Mouse (Mus musculus): ENCODE measurements around the gene Acaa1a. TPM values are rescaled to one million over a fixed set of nuclear protein-coding genes. Genes with fewer than 3 reads are reported as not detected.

Gene Acaa1a
- total RNA-seq (2014; fragmentation: Nextera tagmentation) (26.4 and 40.6 TPM in 2 replicates), total RNA-seq (2017) (21.2 and 26.2 TPM in 2 replicates)

GRCm38 (mm10) chr9:119339558-119340211, at the start of gene Acaa1a:
Acaa1a (plus strand) TSS chr9:119339676.
- peak; percentile 51 for ATAC-seq (replicated peaks; ENCODE audit: poor library complexity, severe bottlenecking)

GRCm38 (mm10) chr9:119290791-119291190, 48.7 kb upstream of the Acaa1a start:
- ATAC-seq (replicated peaks; ENCODE audit: poor library complexity, severe bottlenecking): no peak

DNA sequence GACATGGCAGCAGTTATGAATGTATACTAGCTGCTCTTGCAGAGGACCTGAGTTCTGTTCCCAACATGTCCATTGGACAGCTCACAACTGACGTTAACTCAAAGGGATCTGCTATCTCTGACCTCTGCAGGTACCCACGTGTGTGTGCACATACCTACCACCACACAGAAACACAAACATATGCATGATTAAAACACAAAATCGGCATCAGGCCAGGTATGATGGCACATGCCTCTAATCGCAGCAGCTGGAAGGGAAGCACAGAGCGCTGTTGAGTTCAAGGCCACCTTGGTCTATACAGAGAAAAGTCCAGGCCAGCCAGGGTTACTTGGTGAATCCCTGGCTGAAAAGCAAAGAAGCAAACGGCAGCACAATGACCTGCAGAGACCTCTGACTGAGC, 41.8 kb upstream of the Acaa1a start:
- no peak for ATAC-seq (replicated peaks; ENCODE audit: poor library complexity, severe bottlenecking)

GRCm38 (mm10) chr9:119298563-119298962, 40.9 kb upstream of the Acaa1a start:
- no peak for ATAC-seq (replicated peaks; ENCODE audit: poor library complexity, severe bottlenecking)

GRCm38 (mm10) chr9:119305863-119306262, 33.6 kb upstream of the Acaa1a start:
- no peak for ATAC-seq (replicated peaks; ENCODE audit: poor library complexity, severe bottlenecking)

DNA sequence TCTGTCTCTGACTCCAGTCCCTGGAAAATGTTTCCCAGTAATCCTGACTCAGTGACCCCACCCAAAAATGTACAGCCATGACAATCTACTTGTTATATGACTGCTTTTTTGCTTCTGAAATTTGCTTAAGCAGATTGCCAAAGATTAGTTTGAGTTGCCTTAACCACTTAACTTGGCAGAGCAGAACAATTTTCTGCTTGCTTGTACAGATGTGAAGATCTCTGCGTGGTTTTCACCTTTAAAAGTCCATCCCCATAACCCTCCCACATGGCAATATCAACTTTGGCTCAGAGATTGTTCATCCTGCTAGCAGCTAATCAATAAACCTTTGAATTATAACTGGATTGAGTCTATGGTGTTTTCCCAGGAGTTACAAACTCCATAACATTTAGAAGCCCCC, 30.4 kb upstream of the Acaa1a start:
- no peak for ATAC-seq (replicated peaks; ENCODE audit: poor library complexity, severe bottlenecking)

DNA sequence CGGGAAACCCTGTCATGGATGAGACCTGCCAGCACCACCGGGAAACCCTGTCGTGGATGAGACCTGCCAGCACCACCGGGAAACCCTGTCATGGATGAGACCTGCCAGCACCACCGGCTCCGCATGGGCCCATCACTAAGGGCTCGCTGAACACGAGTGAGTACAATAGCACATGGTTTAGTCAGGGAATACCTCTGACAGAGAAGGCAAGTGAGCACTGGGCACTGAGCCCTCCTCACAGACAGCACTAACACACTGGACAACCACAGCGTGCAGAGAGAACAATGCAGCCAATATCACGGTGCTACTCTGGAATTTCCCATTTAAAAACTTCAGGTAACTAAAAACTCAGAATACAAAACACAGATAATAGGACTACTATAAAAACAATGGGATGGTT, 26.4 kb upstream of the Acaa1a start:
- no peak for ATAC-seq (replicated peaks; ENCODE audit: poor library complexity, severe bottlenecking)

DNA sequence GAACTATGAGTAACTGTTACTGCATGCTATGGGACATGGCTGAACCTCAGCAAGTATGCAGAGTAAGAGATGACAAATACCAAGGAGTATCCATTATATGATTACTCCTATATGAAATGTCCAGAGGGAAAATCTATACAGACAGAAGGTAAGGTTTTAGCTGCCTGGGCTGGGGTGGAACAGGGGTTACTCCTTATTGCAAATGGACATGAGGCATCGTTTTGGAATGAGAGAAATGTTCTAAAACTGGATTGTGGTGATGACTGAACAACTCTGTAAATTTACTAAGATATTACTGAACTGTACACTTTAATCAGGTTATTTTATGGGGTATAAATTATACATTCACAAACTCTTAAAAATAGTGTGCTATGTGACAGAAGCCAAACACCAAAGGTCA, 20.6 kb upstream of the Acaa1a start:
- ATAC-seq (replicated peaks; ENCODE audit: poor library complexity, severe bottlenecking): no peak

GRCm38 (mm10) chr9:119320446-119320845, 19.0 kb upstream of the Acaa1a start:
- no peak for ATAC-seq (replicated peaks; ENCODE audit: poor library complexity, severe bottlenecking)

DNA sequence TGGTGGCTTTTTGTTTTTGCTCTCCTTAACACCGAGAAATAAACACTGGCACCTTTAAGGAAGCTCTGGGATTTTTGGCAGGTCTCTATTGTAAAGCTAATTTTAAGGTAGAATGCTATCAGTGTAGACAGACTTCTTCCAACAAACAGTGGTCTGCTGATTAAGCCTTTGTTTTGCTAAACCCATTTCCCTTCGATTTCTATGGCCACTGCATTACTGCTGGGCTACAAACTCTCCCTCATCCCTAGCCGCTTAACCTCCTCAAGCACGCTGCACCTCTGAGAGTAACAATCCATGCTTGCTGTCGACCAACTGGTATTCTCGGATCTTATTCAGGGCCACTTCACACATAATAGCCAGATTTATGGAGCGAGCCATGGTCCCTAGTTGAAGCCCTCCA, 18.5 kb upstream of the Acaa1a start:
- ATAC-seq (replicated peaks; ENCODE audit: poor library complexity, severe bottlenecking): no peak

DNA sequence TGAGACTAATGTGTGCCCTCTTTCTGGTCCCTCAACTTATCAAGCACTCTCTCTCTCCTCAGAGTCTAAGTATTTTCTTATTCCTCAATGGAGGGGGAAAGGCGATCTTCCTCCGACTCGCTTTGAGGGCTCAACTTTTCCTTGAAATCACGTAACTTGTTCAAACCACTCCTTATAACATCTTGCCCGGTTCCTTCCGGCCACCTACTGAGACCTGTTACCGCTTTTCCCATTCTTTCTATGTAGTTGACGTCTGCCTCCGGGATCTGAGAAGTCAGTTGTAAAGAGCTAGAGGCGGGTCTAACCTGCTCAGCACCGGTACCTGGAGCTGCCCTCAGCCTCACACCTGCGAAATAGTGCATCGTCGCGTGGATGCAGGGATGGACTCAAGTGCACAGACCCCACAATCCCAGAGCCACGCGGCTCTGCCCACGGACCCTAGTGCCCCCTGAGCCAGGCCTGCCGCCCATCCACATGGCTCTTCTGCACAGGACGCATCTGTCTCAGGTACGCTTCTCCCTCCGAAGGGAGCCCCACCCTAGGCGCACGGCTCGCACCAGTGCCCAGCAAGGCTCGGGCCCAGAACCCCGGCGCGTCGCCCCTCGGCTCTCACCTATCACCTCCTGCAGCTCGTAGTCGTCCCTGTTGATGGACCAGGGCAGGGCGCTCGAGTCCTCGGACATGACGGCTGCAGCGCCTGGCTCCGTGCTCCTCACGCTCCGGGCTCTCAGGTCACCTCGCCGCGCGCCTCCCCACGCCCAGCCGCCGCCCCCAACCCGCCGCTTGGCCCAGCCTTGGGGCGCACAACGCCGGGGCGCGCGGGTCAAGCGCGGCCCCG, 17.9 kb upstream of the Acaa1a start:
- ATAC-seq (replicated peaks; ENCODE audit: poor library complexity, severe bottlenecking): 0 out of 2 replicates have a peak, but pooled peaks have one; percentile 0

DNA sequence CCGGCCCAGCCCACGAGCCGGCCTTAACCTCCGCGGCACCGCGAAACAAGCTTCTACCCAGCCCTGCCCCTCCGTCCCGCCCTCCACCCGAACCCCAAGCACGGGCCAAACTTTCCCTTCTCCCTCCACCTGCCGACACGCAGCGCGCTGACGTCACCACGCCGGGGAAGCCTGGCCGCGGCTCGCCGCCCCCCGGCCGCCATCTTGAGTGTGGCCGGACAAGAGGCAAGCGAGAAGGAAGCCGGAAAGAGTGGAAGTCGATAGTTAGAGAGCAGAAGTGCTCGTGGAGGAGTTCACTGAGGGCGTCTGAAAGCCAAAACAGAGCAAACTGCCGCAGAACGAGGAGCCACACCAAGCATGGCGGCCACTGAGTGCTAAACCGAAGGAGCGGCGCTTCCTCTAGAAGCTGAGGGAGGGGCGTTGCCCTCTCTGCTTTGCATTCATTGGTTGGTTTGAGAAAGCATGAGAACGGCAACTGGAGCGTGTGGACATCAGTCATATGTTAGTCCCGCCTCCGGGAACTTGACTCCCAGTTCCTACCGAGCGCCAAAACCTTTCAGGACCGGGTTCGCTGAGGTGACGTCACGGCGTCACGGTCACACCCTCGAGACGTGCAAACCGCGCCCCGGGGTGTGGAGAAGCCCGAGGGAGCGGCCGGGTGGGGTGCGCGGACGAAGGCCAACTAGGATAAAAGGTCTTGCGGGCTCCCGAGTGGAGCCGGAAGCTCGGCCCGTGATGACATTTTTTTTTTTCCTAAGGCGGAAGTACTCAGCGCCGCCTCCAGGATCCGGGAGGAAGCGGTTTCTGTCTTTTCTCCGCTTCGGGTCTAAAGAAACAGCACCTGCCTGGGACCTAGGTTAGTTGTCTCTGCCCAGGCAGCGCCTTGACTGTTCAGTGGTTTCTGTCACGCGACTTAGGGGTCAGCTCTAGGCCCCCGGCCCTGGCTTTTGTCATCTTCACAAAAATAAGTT, 16.9 kb upstream of the Acaa1a start, which contains the start of gene Oxsr1:
Gene Oxsr1 (minus strand): TSS at position 139 of the 971 bp plus-strand sequence.
- peak; percentile 88 for ATAC-seq (replicated peaks; ENCODE audit: poor library complexity, severe bottlenecking)

DNA sequence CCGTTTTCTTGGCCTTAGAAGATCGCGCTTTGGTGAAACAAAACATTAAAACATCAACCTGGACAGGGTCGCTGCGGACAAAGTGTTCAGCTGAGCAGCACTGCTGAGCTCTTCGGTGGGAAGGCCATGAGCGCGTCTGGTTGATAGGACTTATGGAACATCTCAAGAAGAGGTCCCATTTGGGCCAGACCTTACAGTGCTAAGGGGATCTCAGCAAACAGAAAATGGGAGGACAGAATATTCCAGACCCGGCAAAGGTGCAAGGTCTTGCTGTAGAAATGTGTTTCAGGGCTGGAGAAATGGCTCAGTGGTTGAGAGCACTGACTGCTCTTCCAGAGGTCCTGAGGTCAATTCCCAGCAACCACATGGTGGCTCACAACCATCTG, 16.2 kb upstream of the Acaa1a start:
- ATAC-seq (replicated peaks; ENCODE audit: poor library complexity, severe bottlenecking): peak; percentile 1; the same call in 1 of the 2 replicates

DNA sequence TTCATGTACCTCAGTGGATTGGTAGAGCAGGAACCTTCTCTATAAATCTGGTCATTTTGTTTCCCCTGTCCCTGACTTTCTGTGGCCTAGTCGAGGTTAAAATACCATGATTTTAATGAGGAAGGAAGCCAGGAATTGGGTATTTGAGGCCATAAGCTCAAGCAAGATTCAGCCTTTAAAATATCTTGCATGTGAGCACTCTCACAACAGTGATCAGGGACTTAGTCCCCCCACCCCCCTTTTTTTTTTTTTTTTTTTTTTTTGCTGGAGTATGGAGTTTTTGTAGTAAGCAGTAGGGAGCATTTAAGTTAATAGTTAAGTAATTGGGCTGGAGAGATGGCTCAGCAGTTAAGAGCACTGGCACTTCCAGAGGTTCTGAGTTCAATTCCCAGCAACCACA, 15.3 kb upstream of the Acaa1a start:
- ATAC-seq (replicated peaks; ENCODE audit: poor library complexity, severe bottlenecking): no peak

DNA sequence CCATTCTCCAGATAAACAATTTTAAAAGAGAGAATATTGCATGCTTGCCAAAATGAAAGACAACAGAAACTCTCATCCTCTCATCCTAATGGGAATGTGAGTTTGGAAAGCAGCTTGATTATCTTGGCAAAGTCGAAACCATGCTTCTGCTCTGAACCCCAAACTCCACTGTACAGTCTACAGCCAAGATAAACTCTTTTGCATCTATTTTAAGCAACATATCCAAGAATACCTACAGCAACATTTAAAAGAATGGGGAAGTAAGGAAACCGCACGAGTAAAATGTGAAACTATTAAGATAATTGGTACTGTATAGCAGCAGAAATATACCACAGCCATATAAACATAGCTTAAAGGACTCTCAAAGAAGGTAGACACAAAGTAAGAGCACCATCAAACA, 11.0 kb upstream of the Acaa1a start:
- ATAC-seq (replicated peaks; ENCODE audit: poor library complexity, severe bottlenecking): peak; percentile 78

DNA sequence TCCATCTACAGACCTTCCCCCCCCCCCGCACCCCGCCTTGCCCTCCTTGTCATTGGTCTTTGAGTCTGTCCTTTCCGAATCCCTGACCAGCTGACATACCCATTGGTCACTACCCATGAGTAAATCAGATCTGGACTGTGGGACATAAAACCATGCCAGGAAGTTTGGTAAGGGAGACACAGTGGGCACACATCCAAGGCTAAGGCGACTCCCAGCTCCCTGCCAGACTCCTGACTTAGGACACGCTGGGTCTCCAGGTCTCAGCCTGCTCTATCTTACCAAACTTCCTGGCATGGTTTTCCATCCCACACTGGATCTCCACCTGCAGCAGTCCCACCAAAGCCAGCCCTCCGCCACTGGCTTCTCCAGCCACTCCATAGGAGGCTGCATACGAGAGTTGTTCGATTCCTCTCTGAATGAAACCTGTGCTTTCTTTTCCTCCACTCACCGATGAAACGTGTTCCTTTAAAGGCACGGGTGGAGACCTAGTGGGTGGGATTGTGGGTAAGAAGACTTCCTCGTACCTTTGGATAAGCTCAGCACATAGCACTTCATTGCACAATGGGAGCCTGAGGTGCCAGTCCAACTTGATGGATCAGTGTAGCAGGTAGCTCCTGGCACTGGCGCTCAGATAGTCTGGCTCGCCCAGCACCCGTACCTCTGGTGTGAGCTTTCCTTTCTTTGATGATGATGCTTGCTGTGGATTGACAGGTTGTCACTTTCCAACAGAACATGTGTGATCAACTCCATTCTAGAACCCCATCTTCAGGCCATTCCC, 9.1 kb upstream of the Acaa1a start:
- ATAC-seq (replicated peaks; ENCODE audit: poor library complexity, severe bottlenecking): no peak

DNA sequence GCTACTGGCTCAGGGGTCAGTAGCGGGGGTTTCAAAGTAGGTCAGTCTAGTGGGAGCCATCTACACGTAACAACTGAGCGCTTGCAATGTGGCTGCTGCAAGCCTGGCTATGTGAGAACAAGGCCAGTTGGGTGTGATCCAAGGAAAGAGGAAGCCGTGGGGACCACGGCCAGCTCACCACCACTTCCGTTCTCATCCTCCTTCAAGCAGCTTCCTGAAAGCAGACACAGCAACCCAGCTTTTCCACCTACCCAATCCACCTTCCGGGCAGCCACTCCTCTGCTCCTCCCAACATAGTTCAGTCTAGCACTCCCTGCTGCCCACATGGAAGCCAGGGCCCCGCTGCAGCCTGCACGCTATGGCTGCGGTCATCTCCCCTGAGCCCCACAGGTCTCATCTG, 5.2 kb upstream of the Acaa1a start:
- ATAC-seq (replicated peaks; ENCODE audit: poor library complexity, severe bottlenecking): peak; percentile 96

DNA sequence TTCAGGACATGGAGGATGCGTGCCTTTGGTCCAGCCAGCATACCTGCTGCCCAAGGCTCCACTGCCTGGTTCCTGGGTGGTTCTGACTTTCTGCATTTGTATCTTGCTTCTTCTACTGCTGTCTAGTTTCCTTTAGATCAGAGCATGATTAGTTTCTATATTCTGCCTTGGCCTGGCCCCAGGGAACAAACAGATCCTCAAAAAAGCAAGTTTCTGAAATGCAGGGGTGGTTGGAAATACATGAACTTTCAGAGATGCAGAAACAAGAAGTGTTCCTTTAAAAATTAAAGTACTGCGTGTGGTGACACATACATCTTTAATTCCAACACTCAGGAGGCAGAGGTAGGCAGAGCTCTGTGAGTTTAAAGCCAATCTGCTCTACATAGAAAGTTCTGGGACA, 4.6 kb upstream of the Acaa1a start:
- peak; percentile 5; the same call in 1 of the 2 replicates for ATAC-seq (replicated peaks; ENCODE audit: poor library complexity, severe bottlenecking)

DNA sequence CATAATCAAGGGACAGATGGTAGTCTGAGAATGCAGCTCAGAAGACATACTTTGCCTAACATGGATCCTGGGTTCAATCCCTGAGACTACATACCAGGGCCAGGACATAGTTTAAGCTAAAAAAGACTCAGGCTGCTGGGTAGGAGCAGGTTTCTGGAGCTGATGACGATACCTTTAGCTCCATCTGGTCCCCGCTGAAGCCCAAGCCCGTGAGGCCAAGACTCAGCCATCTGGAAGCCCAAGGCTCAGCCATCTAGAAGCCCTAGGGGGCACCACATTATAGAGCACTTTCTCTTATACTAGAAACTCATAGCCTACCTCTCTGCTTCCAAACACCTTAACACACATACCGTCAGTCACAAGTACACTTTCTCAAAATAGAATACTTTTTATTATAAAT, 3.9 kb upstream of the Acaa1a start:
- ATAC-seq (replicated peaks; ENCODE audit: poor library complexity, severe bottlenecking): no peak

DNA sequence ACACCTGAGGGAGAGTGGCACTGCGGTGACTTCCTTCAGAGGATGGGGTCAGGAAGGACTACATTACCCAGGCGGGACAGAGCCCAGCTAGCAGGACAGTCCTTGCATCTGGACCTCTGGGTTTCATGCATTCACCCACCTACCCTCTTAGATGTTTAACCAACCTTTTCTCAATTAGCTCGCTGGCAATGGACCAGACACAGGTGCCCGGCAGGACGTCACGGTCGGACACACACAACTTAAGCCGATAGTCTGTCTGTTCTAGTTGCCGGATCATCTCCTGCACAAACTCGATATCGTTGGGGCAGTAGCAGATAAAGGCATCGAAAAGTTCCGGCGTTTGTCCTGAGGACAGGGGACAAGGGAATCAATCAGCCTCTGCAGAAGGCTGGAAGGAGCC, 1.6 kb upstream of the Acaa1a start:
- no peak for ATAC-seq (replicated peaks; ENCODE audit: poor library complexity, severe bottlenecking)

All from granulocyte monocyte progenitor cell, adult 5-6 weeks (primary cell).